Mouse (Mus musculus) adrenal gland, adult 8-10 months (tissue): ENCODE results near the gene Sytl1. TPM values are rescaled to one million over a fixed set of nuclear protein-coding genes. Genes with fewer than 3 reads are reported as not detected.

Experiments
- DNase-seq: peaks from one replicate; pipeline ENCODE4 v3.0.0; 2022
- total RNA-seq, 4 experiments: library from RNA; stranded (reverse); gene quantifications; 2 replicates each; pipeline ENCODE4 v1.2.4; 2022

Sytl1 gene
- total RNA-seq, 4 experiments from 2014 or later: 0.92 to 2.0 (median 1.1) TPM

GRCm38 (mm10) chr4:133210788-133211390, 52.0 kb downstream of the Sytl1 start:
- DNase-seq: no peak

DNA sequence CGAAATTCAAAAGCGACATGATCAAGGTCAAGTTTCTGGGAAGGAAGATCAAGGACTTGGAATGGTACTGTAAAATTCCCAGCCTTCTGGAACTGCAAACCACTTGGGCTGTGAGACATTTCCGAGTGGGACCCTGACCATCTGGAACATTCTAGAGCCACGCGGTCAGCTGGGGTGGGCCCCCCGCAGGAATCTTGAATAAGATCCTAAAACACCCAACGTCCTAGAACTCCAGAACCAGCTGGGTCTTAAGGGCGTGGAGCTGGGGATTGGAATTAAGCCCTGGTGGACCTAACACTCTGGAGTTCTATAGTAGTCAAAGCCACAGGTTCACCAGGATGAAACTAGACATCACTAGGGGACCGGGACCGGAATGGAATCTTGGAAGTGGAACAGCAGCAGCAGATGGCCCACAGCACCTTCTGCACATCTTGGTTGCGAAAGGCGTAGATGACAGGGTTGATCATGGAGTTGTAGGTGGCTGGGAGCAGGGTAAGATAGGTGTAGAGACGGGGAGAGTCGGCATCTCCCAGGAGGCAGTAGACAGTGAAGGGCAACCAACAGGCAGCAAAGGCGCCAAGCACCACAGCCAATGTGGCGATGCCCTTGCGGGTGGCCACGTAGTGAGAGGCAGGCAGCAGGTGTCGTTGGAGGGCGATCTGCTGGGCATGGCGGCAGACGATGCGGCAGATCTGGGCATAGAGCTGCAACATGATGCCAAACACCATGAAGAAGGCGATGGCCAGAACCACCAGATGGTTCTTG, 52.7 kb downstream of the Sytl1 start:
- DNase-seq: no peak

DNA sequence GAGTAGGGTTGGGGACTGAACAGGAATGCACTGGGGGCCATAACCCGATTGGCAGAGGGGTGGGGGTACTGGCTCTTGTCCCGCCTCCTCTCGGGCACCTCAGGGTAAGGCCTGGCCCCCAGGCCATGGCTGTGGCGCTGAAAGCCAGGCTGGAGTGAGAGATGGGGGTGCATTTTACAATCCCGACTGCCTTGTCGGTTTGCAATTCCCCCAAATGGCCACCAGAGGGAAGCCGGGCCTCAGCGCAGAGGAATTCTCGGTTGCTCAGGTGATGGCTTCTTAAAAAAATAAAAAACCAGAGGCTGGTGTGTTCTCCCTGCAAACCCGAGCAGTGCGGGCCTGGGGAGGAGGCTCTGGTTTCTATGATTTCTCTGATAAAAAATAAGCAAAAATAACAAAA, 53.5 kb downstream of the Sytl1 start:
- peak; percentile 36 for DNase-seq

GRCm38 (mm10) chr4:133204379-133204778, 58.5 kb downstream of the Sytl1 start:
- no peak for DNase-seq

GRCm38 (mm10) chr4:133203591-133203990, 59.3 kb downstream of the Sytl1 start:
- DNase-seq: no peak

Other genes starting within 250 kb of the Sytl1 start
- 100 to 1,000 TPM; 105 to 158 (median 133) TPM for gene Wasf2, start 132.6 kb downstream of the Sytl1 start, total RNA-seq
- gene Cd164l2, start 51.0 kb downstream of the Sytl1 start, total RNA-seq: 1 to 10 TPM in 2 of 4 experiments, under 1 TPM in 2; 0.86 to 1.8 (median 1.4) TPM
- gene Gpr3, start 50.6 kb downstream of the Sytl1 start, total RNA-seq: under 1 TPM in 1 of 4 experiments, not detected in 3; 0.66 TPM
- gene Map3k6, start 22.3 kb downstream of the Sytl1 start, total RNA-seq: 10 to 100 TPM; 17.3 to 27.7 (median 19.2) TPM
- 10 to 100 TPM; 74.7 to 93.2 (median 83.1) TPM for gene Tmem222, start 14.7 kb upstream of the Sytl1 start, total RNA-seq
- 10 to 100 TPM; 49.0 to 73.2 (median 60.2) TPM for gene Wdtc1, start 90.4 kb upstream of the Sytl1 start, total RNA-seq
- 10 to 100 TPM; 50.3 to 83.2 (median 63.5) TPM for gene Slc9a1, start 106.6 kb upstream of the Sytl1 start, total RNA-seq
- 10 to 100 TPM in 2 of 4 experiments, 1 to 10 TPM in 2; 1.1 to 14.5 (median 6.0) TPM for gene Tent5b, start 217.0 kb upstream of the Sytl1 start, total RNA-seq
- gene Trnp1, start 235.4 kb upstream of the Sytl1 start, total RNA-seq: 10 to 100 TPM in 1 of 4 experiments, 1 to 10 TPM in 3; 3.1 to 10.6 (median 6.3) TPM